Mouse (Mus musculus): ENCODE results near the gene Nr4a1.

Nr4a1 gene

GRCm38 (mm10) chr15:101253886-101254795 is at the start of gene Nr4a1:
TSS of gene Nr4a1 (plus strand) at chr15:101254269.
- no peak for DNase-seq (ENCODE audit: low spot score)

GRCm38 (mm10) chr15:101204781-101205180 is 49.3 kb upstream of the Nr4a1 start:
- DNase-seq (ENCODE audit: low spot score), result no peak

GRCm38 (mm10) chr15:101210228-101210627 is 43.8 kb upstream of the Nr4a1 start:
- DNase-seq (ENCODE audit: low spot score), result no peak

GRCm38 (mm10) chr15:101210998-101211613 is 43.0 kb upstream of the Nr4a1 start:
- no peak for DNase-seq (ENCODE audit: low spot score)

DNA sequence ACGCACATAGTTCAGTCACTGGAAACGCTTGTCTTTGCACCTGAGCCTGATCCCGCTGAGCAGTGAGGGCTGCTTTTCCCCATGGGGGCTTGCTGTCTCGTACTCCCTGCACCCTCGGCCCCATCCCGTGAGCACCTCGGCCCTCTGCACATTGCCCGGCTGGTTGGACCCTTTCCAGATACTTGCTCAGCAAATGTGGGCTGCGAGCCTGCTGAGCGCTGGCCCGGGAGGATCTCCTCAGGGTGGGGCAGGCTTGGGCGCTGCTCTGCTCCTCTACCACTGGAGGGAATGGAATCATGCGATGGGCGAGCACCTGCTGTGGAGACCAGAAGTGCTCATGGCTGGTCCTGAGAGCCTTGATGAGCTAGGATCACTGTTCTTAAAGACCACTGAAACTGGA is 41.6 kb upstream of the Nr4a1 start:
- no peak for DNase-seq (ENCODE audit: low spot score)

DNA sequence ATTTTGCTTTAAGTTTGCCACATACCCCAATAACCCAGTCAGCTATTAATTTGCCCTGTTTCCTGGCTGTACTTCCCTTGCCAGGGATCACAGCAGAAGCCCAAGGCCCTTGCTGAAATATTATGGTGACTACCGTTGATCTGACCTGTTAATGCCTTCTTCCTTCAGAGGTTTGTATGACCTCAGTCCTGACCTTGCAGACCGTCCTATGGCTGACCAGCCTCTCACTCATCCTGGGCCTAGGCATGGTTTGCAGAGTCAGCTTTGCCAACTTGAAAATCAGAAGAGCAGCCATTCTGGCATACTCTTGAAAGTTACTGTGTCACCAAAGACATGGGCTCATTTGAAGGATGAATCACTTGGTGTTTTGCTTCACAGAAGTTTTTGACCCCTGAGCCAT is 38.9 kb upstream of the Nr4a1 start:
- no peak for DNase-seq (ENCODE audit: low spot score)

DNA sequence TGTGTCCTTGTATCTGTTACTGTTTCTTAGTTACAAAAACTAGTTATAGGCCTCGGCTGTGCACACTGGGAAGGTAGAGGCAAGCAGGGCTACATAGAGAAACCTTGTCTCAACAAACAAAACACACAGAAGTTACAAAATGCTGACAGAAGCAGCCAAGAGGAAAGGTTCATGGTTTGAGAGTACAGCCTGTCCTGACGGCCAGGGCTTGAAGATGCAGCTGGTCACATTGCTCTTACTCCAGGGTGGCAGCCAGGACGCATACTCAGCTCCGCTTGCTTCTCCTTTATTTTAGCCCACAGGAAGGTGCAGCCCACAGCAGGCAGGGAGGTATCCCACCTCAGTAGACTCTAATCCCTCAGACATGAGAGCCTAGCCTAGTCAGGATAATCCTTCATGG is 38.0 kb upstream of the Nr4a1 start:
- DNase-seq (ENCODE audit: low spot score), result no peak

DNA sequence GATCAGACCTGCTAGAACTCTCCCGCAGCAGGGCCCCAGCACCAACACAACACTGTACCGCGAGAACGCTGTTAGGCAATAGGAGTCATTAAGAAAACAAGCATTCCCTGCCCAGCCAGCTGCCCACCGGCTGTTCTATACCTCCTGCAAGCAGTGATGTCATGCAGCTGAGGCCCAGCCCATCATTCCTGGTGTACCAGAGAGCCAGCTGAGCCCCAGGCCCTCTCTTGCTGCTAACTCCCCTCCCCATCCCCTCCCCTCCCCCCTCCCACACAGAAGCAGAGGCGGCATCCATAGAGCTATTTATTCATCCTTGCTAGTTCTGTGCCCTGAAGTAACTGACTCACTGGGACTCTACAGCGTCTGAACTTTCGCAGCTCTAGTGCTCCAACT is 33.2 kb upstream of the Nr4a1 start:
- no peak for DNase-seq (ENCODE audit: low spot score)

- DNase-seq (ENCODE audit: low spot score), result peak; percentile 86
These were observed 32.6 kb upstream of the Nr4a1 start for GRCm38 (mm10) chr15:101221298-101222104.

- DNase-seq (ENCODE audit: low spot score), result no peak
These were observed 31.1 kb upstream of the Nr4a1 start for GRCm38 (mm10) chr15:101222897-101223482.

DNA sequence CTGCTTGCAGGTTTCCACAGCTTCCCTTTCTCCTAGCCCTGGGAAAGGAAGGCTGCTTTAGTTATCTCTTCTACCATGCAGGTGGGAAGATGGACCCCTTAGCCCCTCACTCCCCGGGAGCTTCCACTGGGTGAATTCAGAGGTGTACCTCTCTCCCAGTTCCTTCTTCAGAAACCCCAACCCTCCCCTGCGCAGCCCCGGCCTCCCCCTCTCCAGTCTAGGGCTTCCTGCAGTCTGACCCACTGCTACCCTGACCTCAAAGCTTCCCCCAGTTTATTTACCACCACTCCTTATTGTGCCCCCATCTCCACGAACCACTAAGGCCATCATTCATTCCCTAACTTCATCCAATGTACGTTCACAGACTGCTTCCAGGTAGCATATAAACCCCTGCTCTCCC is 30.5 kb upstream of the Nr4a1 start:
- no peak for DNase-seq (ENCODE audit: low spot score)

GRCm38 (mm10) chr15:101224006-101224906 is 29.8 kb upstream of the Nr4a1 start, which contains the start of gene Grasp:
TSS of gene Grasp (plus strand) at chr15:101224188.
- DNase-seq (ENCODE audit: low spot score), result peak; percentile 88

DNA sequence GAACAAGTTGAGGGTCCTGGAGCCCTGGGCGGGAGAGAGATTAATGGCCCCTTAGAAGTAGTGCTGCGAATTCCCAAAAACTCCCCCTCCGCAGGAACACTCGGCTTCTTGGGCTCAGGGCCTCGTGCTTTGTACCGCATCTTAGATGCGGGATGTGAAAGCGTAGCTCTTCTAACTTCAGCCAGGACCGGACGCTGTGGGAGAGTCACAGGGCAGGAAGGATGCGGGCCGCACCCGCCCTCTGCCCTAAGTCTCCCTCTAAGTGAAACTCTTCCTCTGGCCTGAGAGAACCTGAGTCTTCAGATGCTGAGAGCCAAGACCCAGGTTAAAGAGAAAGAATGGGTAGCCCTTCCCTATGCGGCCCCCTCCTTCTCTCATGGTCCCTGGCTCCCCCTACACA is 29.1 kb upstream of the Nr4a1 start:
- no peak for DNase-seq (ENCODE audit: low spot score)

DNA sequence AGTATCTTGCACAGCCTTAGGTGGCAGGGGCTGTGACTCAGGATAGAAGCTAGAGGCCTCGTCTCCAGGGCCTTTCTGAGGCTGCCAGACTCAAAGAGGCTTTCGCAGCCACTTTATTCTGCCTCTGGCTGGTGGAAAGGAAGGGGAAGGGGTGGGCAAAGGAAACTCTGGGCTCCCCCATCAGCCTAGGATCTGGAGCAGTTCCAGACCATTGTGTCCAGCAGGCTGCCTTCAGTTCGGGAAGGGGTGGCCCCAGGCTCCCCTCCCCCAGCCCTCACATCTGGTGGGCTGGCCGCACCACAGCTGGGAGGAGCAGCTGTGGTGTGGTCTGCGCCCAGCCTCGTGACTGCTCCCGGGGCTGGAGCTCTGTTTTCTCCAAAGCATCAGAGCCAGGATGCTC is 26.1 kb upstream of the Nr4a1 start:
- DNase-seq (ENCODE audit: low spot score), result no peak

DNA sequence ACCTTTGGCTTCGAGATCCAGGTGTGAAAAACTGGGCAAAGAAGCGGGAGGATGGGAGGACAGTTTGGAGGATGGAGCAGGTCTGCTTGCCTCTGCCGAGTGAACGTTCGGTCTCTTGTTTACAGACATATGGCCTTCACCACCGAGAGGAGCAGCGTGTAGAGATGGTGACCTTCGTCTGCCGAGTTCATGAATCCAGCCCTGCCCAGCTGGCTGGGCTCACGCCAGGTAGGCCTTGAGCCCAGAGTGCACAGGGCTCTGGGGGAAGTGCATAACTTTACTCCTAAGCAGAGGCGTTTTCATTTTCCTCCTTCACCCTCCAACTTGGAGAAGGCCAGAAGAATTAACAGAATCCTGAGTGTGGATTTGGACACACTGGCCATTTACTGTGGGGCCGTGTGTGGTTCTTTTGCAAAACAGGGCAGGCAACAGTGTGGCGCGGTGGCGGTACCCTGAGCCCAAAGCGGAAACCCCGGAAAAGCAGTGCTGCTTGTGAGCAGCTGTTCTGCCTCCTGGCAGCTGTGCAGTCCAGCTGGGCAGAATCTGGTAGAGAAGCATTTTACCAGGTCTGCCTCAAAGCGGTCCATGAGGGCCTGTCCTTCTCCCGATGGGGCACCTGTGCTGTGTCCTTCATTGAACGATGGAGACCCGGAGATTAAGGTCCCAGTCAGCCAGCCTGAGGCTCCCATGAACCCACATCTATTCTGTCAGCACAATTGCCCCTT is 25.0 kb upstream of the Nr4a1 start:
- no peak for DNase-seq (ENCODE audit: low spot score)

DNA sequence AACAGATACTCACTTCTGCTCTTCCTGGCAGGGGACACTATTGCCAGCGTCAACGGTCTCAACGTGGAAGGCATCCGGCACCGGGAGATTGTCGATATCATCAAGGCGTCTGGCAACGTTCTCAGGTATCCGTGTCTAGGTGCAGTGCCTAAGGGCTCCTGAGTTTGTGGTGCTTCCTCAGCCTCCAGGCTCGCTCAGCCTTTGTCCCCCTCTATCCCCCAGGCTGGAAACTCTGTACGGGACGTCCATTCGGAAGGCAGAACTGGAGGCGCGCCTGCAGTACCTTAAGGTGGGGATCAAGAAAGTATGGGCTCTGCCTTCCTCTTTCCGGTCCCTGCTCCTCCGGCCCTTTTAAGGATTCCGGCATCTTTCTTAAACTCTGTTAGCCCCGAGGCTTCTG is 23.6 kb upstream of the Nr4a1 start:
- no peak for DNase-seq (ENCODE audit: low spot score)

DNA sequence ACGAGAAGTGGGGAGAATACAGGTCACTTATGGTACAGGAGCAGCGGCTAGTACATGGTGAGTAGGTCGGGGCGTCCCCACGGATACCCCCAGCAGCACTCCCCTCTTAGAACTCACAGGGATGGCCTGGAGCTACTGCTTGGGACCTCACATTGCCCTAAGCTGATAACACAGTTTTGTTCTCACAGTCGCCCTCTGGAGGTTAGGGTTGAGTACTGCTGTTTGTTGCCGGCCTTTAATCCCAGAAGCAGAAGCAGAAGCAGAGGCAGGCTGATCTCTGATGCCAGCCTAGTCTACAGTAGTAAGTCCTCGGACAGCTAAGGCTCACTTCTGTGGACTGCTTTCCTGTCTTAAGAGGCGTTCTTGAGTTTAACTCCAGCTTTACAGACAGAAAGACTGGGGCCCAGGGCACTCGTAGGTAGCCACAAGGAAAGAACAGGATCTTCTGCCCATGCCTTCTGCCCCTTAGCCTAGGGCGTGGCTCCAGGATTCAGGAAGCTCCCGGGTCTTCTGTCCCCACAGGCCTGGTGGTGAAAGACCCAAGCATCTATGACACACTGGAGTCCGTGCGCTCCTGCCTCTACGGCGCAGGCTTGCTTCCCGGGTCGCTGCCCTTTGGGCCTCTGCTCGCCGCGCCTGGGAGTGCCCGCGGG is 22.9 kb upstream of the Nr4a1 start:
- no peak for DNase-seq (ENCODE audit: low spot score)

- no peak for DNase-seq (ENCODE audit: low spot score)
These were observed 22.4 kb upstream of the Nr4a1 start for GRCm38 (mm10) chr15:101231648-101232180.

DNA sequence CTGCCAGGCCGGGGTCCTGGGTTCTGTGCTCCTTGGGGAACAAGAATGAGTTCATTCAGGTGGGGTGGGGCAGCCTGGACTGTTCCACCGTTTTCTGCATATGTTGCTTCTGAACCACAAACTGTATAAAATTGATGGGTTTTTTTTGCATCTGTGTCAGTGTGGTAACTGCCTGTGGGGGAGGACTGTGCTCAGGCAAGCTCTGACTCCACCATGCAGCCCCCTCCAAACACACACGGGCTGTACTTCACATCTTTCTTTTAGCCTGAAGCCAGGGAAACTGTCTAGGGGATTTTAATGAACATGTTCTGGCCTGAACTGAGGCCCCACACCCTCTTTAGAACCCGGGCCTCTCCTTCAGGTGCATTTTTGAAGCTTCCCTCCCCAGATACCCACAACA is 21.5 kb upstream of the Nr4a1 start:
- no peak for DNase-seq (ENCODE audit: low spot score)

DNA sequence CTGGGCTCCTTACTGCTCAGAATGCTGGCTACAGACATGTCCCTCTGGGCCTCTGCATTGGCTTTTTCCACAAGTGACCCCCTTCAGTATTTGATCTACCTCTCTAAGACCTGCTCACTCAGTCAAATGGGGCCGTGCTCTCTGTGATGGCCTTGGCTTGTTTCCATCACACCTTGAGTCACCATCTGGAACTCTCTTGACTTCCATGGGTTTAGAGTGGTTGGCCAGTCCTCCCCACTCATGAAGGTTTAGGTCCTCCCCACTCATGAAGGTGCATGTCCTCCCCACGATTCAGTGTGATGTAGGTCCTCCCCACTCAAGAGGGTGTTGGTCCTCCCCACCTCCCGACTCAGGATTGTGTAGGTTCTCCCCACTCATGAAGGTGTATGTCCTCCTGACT is 20.9 kb upstream of the Nr4a1 start:
- no peak for DNase-seq (ENCODE audit: low spot score)

Data from ovary, postnatal 10 days (tissue).